Mouse (Mus musculus) left cerebral cortex, postnatal 25 days (tissue): ENCODE results near the gene Speer4f2. TPM values are rescaled to one million over a fixed set of nuclear protein-coding genes. Genes with fewer than 3 reads are reported as not detected.

Experiments
- total RNA-seq, 2 experiments: library from RNA; stranded (reverse); gene quantifications; 2 replicates each; pipeline ENCODE4 v1.2.3; 2021

The Speer4f2 gene
- total RNA-seq, 2 experiments from 2014 or later = not detected

Other genes with a start within 250 kb of the Speer4f2 start
- gene Speer4f1, start 102.9 kb downstream of the Speer4f2 start, total RNA-seq = not detected
- 10 to 100 TPM; 18.9 to 19.0 TPM for gene Sema3c, start 201.1 kb downstream of the Speer4f2 start, total RNA-seq